Mouse (Mus musculus): ENCODE measurements around the gene Hes3. TPM values are rescaled to one million over a fixed set of nuclear protein-coding genes. Genes with fewer than 3 reads are reported as not detected.

Gene Hes3
- polyA plus RNA-seq, 1 experiment from 2014 or later: 0.41 TPM

GRCm38 (mm10) chr4:152243969-152244368, 47.5 kb downstream of the Hes3 start:
- H3K27me3 ChIP-seq (ENCODE audit: control insufficient read depth, insufficient read depth, low read depth, low read length): no peaks in the 10 kb centered on the region
- H3K36me3 ChIP-seq (ENCODE audit: control insufficient read depth, insufficient read depth, low read length): peaks cover 3% of the 10 kb centered on the region; the same call in 1 of the 2 replicates
- H3K9ac ChIP-seq (ENCODE audit: low read depth, low read length): no peak overlapping the region
- ATAC-seq: no peak
- 92% methylated on average over 8 of the region's 8 CpGs for WGBS
- no peak overlapping the region for H3K4me3 ChIP-seq (ENCODE audit: low read depth, low read length)
- H3K27ac ChIP-seq (ENCODE audit: low read length): no peak overlapping the region
- H3K4me2 ChIP-seq (ENCODE audit: low read length): no peak overlapping the region
- no peaks in the 10 kb centered on the region for H3K4me1 ChIP-seq (ENCODE audit: control insufficient read depth, insufficient read depth, low read length)
- H3K9me3 ChIP-seq (replicated peaks; ENCODE audit: control insufficient read depth, low read length, poor library complexity, severe bottlenecking): no peaks in the 10 kb centered on the region

GRCm38 (mm10) chr4:152243241-152243891, 48.1 kb downstream of the Hes3 start:
- ATAC-seq: no peak
- H3K4me1 ChIP-seq (ENCODE audit: control insufficient read depth, insufficient read depth, low read length): no peaks in the 10 kb centered on the region
- 90% methylated on average over 9 of the region's 9 CpGs for WGBS
- H3K9me3 ChIP-seq (replicated peaks; ENCODE audit: control insufficient read depth, low read length, poor library complexity, severe bottlenecking): no peaks in the 10 kb centered on the region
- no peak overlapping the region for H3K27ac ChIP-seq (ENCODE audit: low read length)
- peaks cover 6% of the 10 kb centered on the region; the same call in 1 of the 2 replicates for H3K36me3 ChIP-seq (ENCODE audit: control insufficient read depth, insufficient read depth, low read length)
- no peak overlapping the region for H3K9ac ChIP-seq (ENCODE audit: low read depth, low read length)
- H3K4me3 ChIP-seq (ENCODE audit: low read depth, low read length): no peak overlapping the region
- no peak overlapping the region for H3K4me2 ChIP-seq (ENCODE audit: low read length)
- no peaks in the 10 kb centered on the region for H3K27me3 ChIP-seq (ENCODE audit: control insufficient read depth, insufficient read depth, low read depth, low read length)

GRCm38 (mm10) chr4:152239974-152240373, 51.5 kb downstream of the Hes3 start:
- H3K4me3 ChIP-seq (ENCODE audit: low read depth, low read length): no peak overlapping the region
- WGBS: 77% methylated on average over 4 of the region's 4 CpGs
- H3K27me3 ChIP-seq (ENCODE audit: control insufficient read depth, insufficient read depth, low read depth, low read length): no peaks in the 10 kb centered on the region
- H3K4me1 ChIP-seq (ENCODE audit: control insufficient read depth, insufficient read depth, low read length): no peaks in the 10 kb centered on the region
- peaks cover 11% of the 10 kb centered on the region; the same call in 1 of the 2 replicates for H3K36me3 ChIP-seq (ENCODE audit: control insufficient read depth, insufficient read depth, low read length)
- H3K4me2 ChIP-seq (ENCODE audit: low read length): no peak overlapping the region
- no peaks in the 10 kb centered on the region for H3K9me3 ChIP-seq (replicated peaks; ENCODE audit: control insufficient read depth, low read length, poor library complexity, severe bottlenecking)
- ATAC-seq: no peak
- H3K27ac ChIP-seq (ENCODE audit: low read length): no peak overlapping the region
- no peak overlapping the region for H3K9ac ChIP-seq (ENCODE audit: low read depth, low read length)

Other genes with a start within 250 kb of the Hes3 start
- 11.8 and 13.1 TPM in 2 replicates for gene Plekhg5, start 219.2 kb downstream of the Hes3 start, polyA plus RNA-seq (2015; fragmentation: Nextera tagmentation; extraction: Ambion mirVana)
- gene Tnfrsf25, start 175.7 kb downstream of the Hes3 start, polyA plus RNA-seq (2015; fragmentation: Nextera tagmentation; extraction: Ambion mirVana): 0.37 and 0.83 TPM in 2 replicates
- gene Espn, start 139.3 kb downstream of the Hes3 start, polyA plus RNA-seq (2015; fragmentation: Nextera tagmentation; extraction: Ambion mirVana): 0.14 and 0.25 TPM in 2 replicates
- not detected in 2 replicates for gene Hes2, start 132.8 kb downstream of the Hes3 start, polyA plus RNA-seq (2015; fragmentation: Nextera tagmentation; extraction: Ambion mirVana)
- gene Acot7, start 113.5 kb downstream of the Hes3 start, polyA plus RNA-seq (2015; fragmentation: Nextera tagmentation; extraction: Ambion mirVana): 437 and 480 TPM in 2 replicates
- 13.8 and 16.2 TPM in 2 replicates for gene Gpr153, start 17.4 kb downstream of the Hes3 start, polyA plus RNA-seq (2015; fragmentation: Nextera tagmentation; extraction: Ambion mirVana)
- 20.6 and 20.7 TPM in 2 replicates for gene Icmt, start 5.6 kb upstream of the Hes3 start, polyA plus RNA-seq (2015; fragmentation: Nextera tagmentation; extraction: Ambion mirVana)
- gene Rnf207, start 27.3 kb upstream of the Hes3 start, polyA plus RNA-seq (2015; fragmentation: Nextera tagmentation; extraction: Ambion mirVana): 6.4 and 9.5 TPM in 2 replicates
- gene Rpl22, start 34.1 kb upstream of the Hes3 start, polyA plus RNA-seq (2015; fragmentation: Nextera tagmentation; extraction: Ambion mirVana): 117 and 136 TPM in 2 replicates
- 55.2 and 66.7 TPM in 2 replicates for gene Chd5, start 47.0 kb upstream of the Hes3 start, polyA plus RNA-seq (2015; fragmentation: Nextera tagmentation; extraction: Ambion mirVana)
- gene Nphp4, start 185.0 kb upstream of the Hes3 start, polyA plus RNA-seq (2015; fragmentation: Nextera tagmentation; extraction: Ambion mirVana): 5.7 and 6.4 TPM in 2 replicates
- 23.6 and 29.8 TPM in 2 replicates for gene Kcnab2, start 186.2 kb upstream of the Hes3 start, polyA plus RNA-seq (2015; fragmentation: Nextera tagmentation; extraction: Ambion mirVana)